Mouse (Mus musculus): Measurements from ENCODE around the gene Myo1d.

The Myo1d gene

GRCm38 (mm10) chr11:80508361-80509175 is 271.3 kb downstream of the Myo1d start:
- no peak for DNase-seq (ENCODE audit: extremely low spot score, low read depth, low spot score)

GRCm38 (mm10) chr11:80507791-80508190 is 272.0 kb downstream of the Myo1d start:
- DNase-seq (ENCODE audit: extremely low spot score, low read depth, low spot score) = no peak

GRCm38 (mm10) chr11:80506483-80506882 is 273.3 kb downstream of the Myo1d start:
- no peak for DNase-seq (ENCODE audit: extremely low spot score, low read depth, low spot score)

GRCm38 (mm10) chr11:80505581-80505980 is 274.2 kb downstream of the Myo1d start:
- no peak for DNase-seq (ENCODE audit: extremely low spot score, low read depth, low spot score)

- no peak for DNase-seq (ENCODE audit: extremely low spot score, low read depth, low spot score)
Measured at GRCm38 (mm10) chr11:80504519-80505385, 275.1 kb downstream of the Myo1d start.

- DNase-seq (ENCODE audit: extremely low spot score, low read depth, low spot score) = peak; percentile 58
Measured at GRCm38 (mm10) chr11:80503726-80504452, 275.9 kb downstream of the Myo1d start.

- no peak for DNase-seq (ENCODE audit: extremely low spot score, low read depth, low spot score)
Measured at GRCm38 (mm10) chr11:80503281-80503680, 276.5 kb downstream of the Myo1d start.

- DNase-seq (ENCODE audit: extremely low spot score, low read depth, low spot score) = no peak
Measured at GRCm38 (mm10) chr11:80499550-80499952, 280.3 kb downstream of the Myo1d start.

- DNase-seq (ENCODE audit: extremely low spot score, low read depth, low spot score) = no peak
Measured at GRCm38 (mm10) chr11:80498328-80499070, 281.3 kb downstream of the Myo1d start.

- DNase-seq (ENCODE audit: extremely low spot score, low read depth, low spot score) = no peak
Measured at GRCm38 (mm10) chr11:80497225-80497919, 282.5 kb downstream of the Myo1d start.

GRCm38 (mm10) chr11:80496640-80497039 is 283.2 kb downstream of the Myo1d start:
- DNase-seq (ENCODE audit: extremely low spot score, low read depth, low spot score) = no peak

GRCm38 (mm10) chr11:80495972-80496371 is 283.9 kb downstream of the Myo1d start:
- DNase-seq (ENCODE audit: extremely low spot score, low read depth, low spot score) = no peak

GRCm38 (mm10) chr11:80494852-80495251 is 285.0 kb downstream of the Myo1d start:
- no peak for DNase-seq (ENCODE audit: extremely low spot score, low read depth, low spot score)

- no peak for DNase-seq (ENCODE audit: extremely low spot score, low read depth, low spot score)
Measured at GRCm38 (mm10) chr11:80493186-80493585, 286.6 kb downstream of the Myo1d start.

GRCm38 (mm10) chr11:80490831-80491230 is 289.0 kb downstream of the Myo1d start:
- no peak for DNase-seq (ENCODE audit: extremely low spot score, low read depth, low spot score)

- no peak for DNase-seq (ENCODE audit: extremely low spot score, low read depth, low spot score)
Measured at GRCm38 (mm10) chr11:80489882-80490196, 290.0 kb downstream of the Myo1d start.

GRCm38 (mm10) chr11:80489172-80489881 is 290.5 kb downstream of the Myo1d start:
- DNase-seq (ENCODE audit: extremely low spot score, low read depth, low spot score) = no peak

- DNase-seq (ENCODE audit: extremely low spot score, low read depth, low spot score) = no peak
Measured at GRCm38 (mm10) chr11:80487904-80488587, 291.8 kb downstream of the Myo1d start.

GRCm38 (mm10) chr11:80485622-80486206 is 294.1 kb downstream of the Myo1d start:
- DNase-seq (ENCODE audit: extremely low spot score, low read depth, low spot score) = no peak
